Mouse (Mus musculus) embryonic facial prominence, embryonic 15.5 days (tissue): ENCODE results near the gene Pnkd. TPM values are rescaled to one million over a fixed set of nuclear protein-coding genes. Genes with fewer than 3 reads are reported as not detected.
"Not testable (repeated sequence)": the region's sequence is repeated elsewhere in the genome, so short reads cannot be mapped to it uniquely, and the experiment has no call there.

Experiments
- ATAC-seq: fragments of 200-750 bp; cut with Nextera tagmentation; 2 replicates; pipeline ENCODE4 v1.8.0; 2017; ENCODE audit warnings: low read depth, moderate TSS enrichment; ENCODE audit not compliant: insufficient number of reproducible peaks, low FRiP score, low TSS enrichment
- H3K27ac ChIP-seq: fragments of 300-500 bp; sonication (generic); replicated peaks from 2 replicates; pipeline ENCODE4 v1.5.1; 2015; ENCODE audit warnings: mild to moderate bottlenecking, inconsistent platforms
- H3K27me3 ChIP-seq: fragments of 300-500 bp; sonication (generic); 2 replicates; pipeline ENCODE4 v1.6.1; 2015; ENCODE audit warnings: inconsistent platforms
- H3K36me3 ChIP-seq: fragments of 300-500 bp; sonication (generic); 2 replicates; pipeline ENCODE4 v1.6.1; 2015; ENCODE audit warnings: mild to moderate bottlenecking, inconsistent platforms
- H3K4me1 ChIP-seq: fragments of 300-500 bp; sonication (generic); 2 replicates; pipeline ENCODE4 v1.6.1; 2015; ENCODE audit warnings: inconsistent platforms
- H3K4me2 ChIP-seq: fragments of 300-500 bp; sonication (generic); replicated peaks from 2 replicates; pipeline ENCODE4 v1.6.1; 2015; ENCODE audit warnings: mild to moderate bottlenecking, inconsistent platforms
- H3K4me3 ChIP-seq: fragments of 300-500 bp; sonication (generic); replicated peaks from 2 replicates; pipeline ENCODE4 v1.5.1; 2015; ENCODE audit warnings: mild to moderate bottlenecking, inconsistent platforms
- H3K9ac ChIP-seq: fragments of 300-500 bp; sonication (generic); 2 replicates; pipeline ENCODE4 v1.6.1; 2015; ENCODE audit warnings: inconsistent platforms
- H3K9me3 ChIP-seq: fragments of 300-500 bp; sonication (generic); replicated peaks from 2 replicates; pipeline ENCODE4 v1.6.1; 2016; ENCODE audit warnings: inconsistent platforms
- WGBS: fragments of 180-500 bp; shearing (Covaris S2); methylation state at CpG from one replicate; pipeline ENCODE4 v1.1.7; 2015; 5-methylcytosine and 5-hydroxymethylcytosine counted together
- polyA plus RNA-seq: library from polyadenylated mRNA; unstranded; fragments of >200 nt; fragmentation: Nextera tagmentation; extraction: Ambion mirVana; gene quantifications from 2 replicates; pipeline ENCODE4 v1.2.1, GENCODE M21; 2015

Pnkd gene
- polyA plus RNA-seq, 1 experiment from 2014 or later, result 130 TPM

GRCm38 (mm10) chr1:74278988-74279387 is 5.7 kb upstream of the Pnkd start:
- 93% methylated on average over 11 of the region's 11 CpGs for WGBS
- no peak for ATAC-seq
- peaks cover 27% of the 10 kb centered on the region for H3K4me1 ChIP-seq
- H3K9me3 ChIP-seq, result no peaks in the 10 kb centered on the region
- H3K27me3 ChIP-seq, result no peaks in the 10 kb centered on the region
- no peak overlapping the region for H3K27ac ChIP-seq
- no peak overlapping the region for H3K4me3 ChIP-seq
- H3K36me3 ChIP-seq, result peaks cover 46% of the 10 kb centered on the region
- H3K4me2 ChIP-seq, result no peak overlapping the region
- no peak overlapping the region for H3K9ac ChIP-seq

GRCm38 (mm10) chr1:74280591-74281325 is 4.0 kb upstream of the Pnkd start:
- H3K4me1 ChIP-seq, result peaks cover 22% of the 10 kb centered on the region
- no peak overlapping the region for H3K4me2 ChIP-seq
- no peak overlapping the region for H3K9ac ChIP-seq
- ATAC-seq, result no peak
- H3K36me3 ChIP-seq, result peaks cover 46% of the 10 kb centered on the region
- no peak overlapping the region for H3K4me3 ChIP-seq
- 93% methylated on average over 14 of the region's 14 CpGs for WGBS
- no peaks in the 10 kb centered on the region for H3K9me3 ChIP-seq
- no peaks in the 10 kb centered on the region for H3K27me3 ChIP-seq
- no peak overlapping the region for H3K27ac ChIP-seq

- Histone ChIP-seq H3K9me3 (no peaks in the 10 kb centered on the region), H3K9ac (no peak overlapping the region), H3K36me3 (peaks cover 46% of the 10 kb centered on the region), H3K4me1 (peaks cover 26% of the 10 kb centered on the region), H3K4me3 (no peak overlapping the region), H3K4me2 (no peak overlapping the region), H3K27ac (no peak overlapping the region), H3K27me3 (no peaks in the 10 kb centered on the region)
- 81% methylated on average over 2 of the region's 2 CpGs for WGBS
- ATAC-seq, result no peak
Observed at GRCm38 (mm10) chr1:74281372-74281771, 3.4 kb upstream of the Pnkd start.

GRCm38 (mm10) chr1:74281886-74282285 is 2.8 kb upstream of the Pnkd start:
- Histone ChIP-seq H3K4me3 (no peak overlapping the region), H3K4me2 (no peak overlapping the region), H3K27ac (no peak overlapping the region), H3K9ac (no peak overlapping the region), H3K36me3 (peaks cover 46% of the 10 kb centered on the region), H3K9me3 (no peaks in the 10 kb centered on the region), H3K27me3 (no peaks in the 10 kb centered on the region), H3K4me1 (peaks cover 26% of the 10 kb centered on the region)
- 92% methylated on average over 8 of the region's 8 CpGs for WGBS
- ATAC-seq, result no peak

- Histone ChIP-seq H3K36me3 (peaks cover 46% of the 10 kb centered on the region), H3K4me1 (peaks cover 29% of the 10 kb centered on the region), H3K9me3 (no peaks in the 10 kb centered on the region), H3K27me3 (no peaks in the 10 kb centered on the region), H3K4me2 (peak overlapping the region; percentile 81), H3K4me3 (no peak overlapping the region), H3K27ac (no peak overlapping the region), H3K9ac (no peak overlapping the region)
- WGBS, result 91% methylated on average over 10 of the region's 10 CpGs
- ATAC-seq, result no peak
Observed at GRCm38 (mm10) chr1:74282896-74283625, 1.7 kb upstream of the Pnkd start.

- H3K27me3 ChIP-seq, result no peaks in the 10 kb centered on the region
- peaks cover 50% of the 10 kb centered on the region for H3K36me3 ChIP-seq
- H3K4me2 ChIP-seq, result peak overlapping the region; percentile 81
- no peaks in the 10 kb centered on the region for H3K9me3 ChIP-seq
- peak overlapping the region; percentile 84 for H3K27ac ChIP-seq
- WGBS, result 13% methylated on average over 15 of the region's 15 CpGs
- H3K4me1 ChIP-seq, result peaks cover 36% of the 10 kb centered on the region
- peak overlapping the region; percentile 87 for H3K4me3 ChIP-seq
- peak overlapping the region; percentile 80 for H3K9ac ChIP-seq
- ATAC-seq, result peak; percentile 55
Observed at GRCm38 (mm10) chr1:74283686-74284463, 855 bp upstream of the Pnkd start.

- Histone ChIP-seq H3K36me3 (peaks cover 50% of the 10 kb centered on the region), H3K27ac (no peak overlapping the region)
- 5% methylated on average over 23 of the region's 23 CpGs for WGBS
Observed at GRCm38 (mm10) chr1:74285212-74286010, 681 bp downstream of the Pnkd start.

GRCm38 (mm10) chr1:74286869-74287607 is 2.3 kb downstream of the Pnkd start:
- H3K4me3 ChIP-seq, H3K27me3 ChIP-seq, H3K27ac ChIP-seq, H3K4me2 ChIP-seq, ATAC-seq, H3K9me3 ChIP-seq, H3K9ac ChIP-seq: not testable (repeated sequence)
- Histone ChIP-seq H3K4me1 (peaks cover 43% of the 10 kb centered on the region), H3K36me3 (peaks cover 47% of the 10 kb centered on the region)
- WGBS, result 59% methylated on average over 15 of the region's 17 CpGs

More at GRCm38 (mm10) chr1:74285212-74286010, 681 bp downstream of the Pnkd start:
- peak overlapping the region; percentile 81 for H3K4me2 ChIP-seq
- H3K9ac ChIP-seq, result peak overlapping the region; percentile 68
- H3K4me1 ChIP-seq, result peaks cover 43% of the 10 kb centered on the region
- ATAC-seq, result no peak
- H3K9me3 ChIP-seq, result no peaks in the 10 kb centered on the region
- H3K27me3 ChIP-seq, result no peaks in the 10 kb centered on the region
- H3K4me3 ChIP-seq, result peak overlapping the region; percentile 87

GRCm38 (mm10) chr1:74288327-74288726 is 3.6 kb downstream of the Pnkd start:
- Histone ChIP-seq H3K9me3 (no peaks in the 10 kb centered on the region), H3K36me3 (peaks cover 47% of the 10 kb centered on the region), H3K4me2 (no peak overlapping the region), H3K27me3 (no peaks in the 10 kb centered on the region), H3K9ac (no peak overlapping the region), H3K4me1 (peaks cover 32% of the 10 kb centered on the region), H3K27ac (no peak overlapping the region), H3K4me3 (no peak overlapping the region)
- WGBS, result 65% methylated on average over 4 of the region's 4 CpGs
- no peak for ATAC-seq

GRCm38 (mm10) chr1:74289248-74289647 is 4.5 kb downstream of the Pnkd start:
- WGBS, result 87% methylated on average over 9 of the region's 9 CpGs
- peaks cover 27% of the 10 kb centered on the region for H3K4me1 ChIP-seq
- H3K36me3 ChIP-seq, result peaks cover 55% of the 10 kb centered on the region
- no peak overlapping the region for H3K4me2 ChIP-seq
- H3K9ac ChIP-seq, result no peak overlapping the region
- H3K4me3 ChIP-seq, result no peak overlapping the region
- no peak for ATAC-seq
- H3K27ac ChIP-seq, result 0 out of 2 replicates have a peak overlapping the region, but pooled peaks have one; percentile 5
- no peaks in the 10 kb centered on the region for H3K27me3 ChIP-seq
- H3K9me3 ChIP-seq, result no peaks in the 10 kb centered on the region
